Mouse (Mus musculus) ES-Bruce4 (cell line): ENCODE measurements around the gene Ppp1r14c. TPM values are rescaled to one million over a fixed set of nuclear protein-coding genes. Genes with fewer than 3 reads are reported as not detected.

Experiments
- H3K27ac ChIP-seq: 2 replicates; pipeline ENCODE4 v1.5.1; 2012; ENCODE audit warnings: low read length, inconsistent platforms; ENCODE audit not compliant: insufficient read depth
- H3K27me3 ChIP-seq: 2 replicates; pipeline ENCODE4 v1.6.1; 2012; ENCODE audit warnings: mild to moderate bottlenecking, low read length, inconsistent platforms; ENCODE audit not compliant: control insufficient read depth, poor library complexity, insufficient read depth, severe bottlenecking
- H3K36me3 ChIP-seq: 2 replicates; pipeline ENCODE4 v1.6.1; 2012; ENCODE audit warnings: inconsistent platforms, mild to moderate bottlenecking, low read length, moderate library complexity; ENCODE audit not compliant: control insufficient read depth, poor library complexity, insufficient read depth, severe bottlenecking
- H3K4me1 ChIP-seq: one replicate; pipeline ENCODE4 v1.8.1; 2011; ENCODE audit warnings: low read length; ENCODE audit not compliant: control insufficient read depth, insufficient read depth
- H3K4me3 ChIP-seq: 2 replicates; pipeline ENCODE4 v1.5.1; 2011; ENCODE audit warnings: low read depth, mild to moderate bottlenecking, low read length
- H3K9ac ChIP-seq: 2 replicates; pipeline ENCODE4 v1.6.1; 2012; ENCODE audit warnings: low read depth, mild to moderate bottlenecking, inconsistent platforms; ENCODE audit not compliant: poor library complexity, severe bottlenecking
- H3K9me3 ChIP-seq: replicated peaks from 2 replicates; pipeline ENCODE4 v1.6.1; 2012; ENCODE audit warnings: mild to moderate bottlenecking, low read length, inconsistent platforms; ENCODE audit not compliant: control insufficient read depth, poor library complexity, insufficient read depth, severe bottlenecking
- CTCF ChIP-seq: IDR thresholded peaks from one replicate; pipeline ENCODE4 v1.8.1; 2011; ENCODE audit warnings: low read depth, low read length
- EP300 ChIP-seq: IDR thresholded peaks from 2 replicates; pipeline ENCODE4 v1.6.1; 2011; ENCODE audit warnings: low read depth, low read length; ENCODE audit not compliant: insufficient read depth
- POLR2A ChIP-seq: IDR thresholded peaks from one replicate; pipeline ENCODE4 v1.8.1; 2011; ENCODE audit warnings: low read length; ENCODE audit not compliant: insufficient read depth
- polyA plus RNA-seq: library from polyadenylated mRNA; stranded (reverse); fragments of >200 nt; gene quantifications from 2 replicates; pipeline ENCODE4 v1.2.4, GENCODE M21; 2011; ENCODE audit warnings: low read depth; ENCODE audit not compliant: missing spikeins, insufficient read depth, insufficient read length

Ppp1r14c gene
- polyA plus RNA-seq, 1 experiment, result 8.7 TPM

GRCm38 (mm10) chr10:3406280-3406679 is 40.4 kb downstream of the Ppp1r14c start:
- Histone ChIP-seq H3K4me1 (no peaks in the 10 kb centered on the region), H3K27ac (no peak overlapping the region), H3K36me3 (no peaks in the 10 kb centered on the region)

GRCm38 (mm10) chr10:3408036-3408661 is 42.3 kb downstream of the Ppp1r14c start:
- no peaks in the 10 kb centered on the region for H3K9me3 ChIP-seq
- no peak overlapping the region for H3K4me3 ChIP-seq
- no peaks in the 10 kb centered on the region for H3K36me3 ChIP-seq
- H3K27ac ChIP-seq, result no peak overlapping the region
- H3K9ac ChIP-seq, result no peak overlapping the region
- H3K4me1 ChIP-seq, result no peaks in the 10 kb centered on the region
- TF ChIP-seq CTCF (no peak), EP300 (no peak), POLR2A (no peak)
- H3K27me3 ChIP-seq, result no peaks in the 10 kb centered on the region

More at GRCm38 (mm10) chr10:3406280-3406679, 40.4 kb downstream of the Ppp1r14c start:
- TF ChIP-seq EP300 (no peak), CTCF (no peak), POLR2A (no peak)
- no peak overlapping the region for H3K9ac ChIP-seq
- H3K27me3 ChIP-seq, result no peaks in the 10 kb centered on the region
- no peak overlapping the region for H3K4me3 ChIP-seq
- no peaks in the 10 kb centered on the region for H3K9me3 ChIP-seq

GRCm38 (mm10) chr10:3408699-3409098 is 42.8 kb downstream of the Ppp1r14c start:
- Histone ChIP-seq H3K36me3 (no peaks in the 10 kb centered on the region), H3K27ac (no peak overlapping the region), H3K9me3 (no peaks in the 10 kb centered on the region), H3K27me3 (no peaks in the 10 kb centered on the region), H3K4me3 (no peak overlapping the region), H3K4me1 (no peaks in the 10 kb centered on the region), H3K9ac (no peak overlapping the region)
- no peak for TF ChIP-seq CTCF
- no peak for TF ChIP-seq EP300
- TF ChIP-seq POLR2A, result no peak

GRCm38 (mm10) chr10:3411222-3411621 is 45.4 kb downstream of the Ppp1r14c start:
- no peak overlapping the region for H3K27ac ChIP-seq
- H3K9me3 ChIP-seq, result no peaks in the 10 kb centered on the region
- H3K4me1 ChIP-seq, result no peaks in the 10 kb centered on the region
- no peak overlapping the region for H3K4me3 ChIP-seq
- no peak overlapping the region for H3K9ac ChIP-seq
- H3K27me3 ChIP-seq, result no peaks in the 10 kb centered on the region
- TF ChIP-seq CTCF (no peak), EP300 (no peak)
- no peaks in the 10 kb centered on the region for H3K36me3 ChIP-seq

- TF ChIP-seq POLR2A (no peak), EP300 (no peak), CTCF (no peak)
- Histone ChIP-seq H3K9me3 (no peaks in the 10 kb centered on the region), H3K36me3 (no peaks in the 10 kb centered on the region), H3K27ac (no peak overlapping the region), H3K4me1 (no peaks in the 10 kb centered on the region), H3K9ac (no peak overlapping the region), H3K4me3 (no peak overlapping the region), H3K27me3 (no peaks in the 10 kb centered on the region)
Observed at GRCm38 (mm10) chr10:3411639-3412038, 45.8 kb downstream of the Ppp1r14c start.

GRCm38 (mm10) chr10:3414813-3415212 is 49.0 kb downstream of the Ppp1r14c start:
- Histone ChIP-seq H3K27me3 (no peaks in the 10 kb centered on the region), H3K9me3 (no peaks in the 10 kb centered on the region), H3K27ac (no peak overlapping the region), H3K36me3 (no peaks in the 10 kb centered on the region), H3K4me3 (no peak overlapping the region), H3K9ac (no peak overlapping the region), H3K4me1 (no peaks in the 10 kb centered on the region)
- TF ChIP-seq POLR2A (no peak), EP300 (no peak)
